Mouse (Mus musculus): ENCODE results near the gene H3f3b.
"Not testable (repeated sequence)": the region's sequence is repeated elsewhere in the genome, so short reads cannot be mapped to it uniquely, and the experiment has no call there.

The H3f3b gene

GRCm38 (mm10) chr11:116021328-116022220 lies 6.2 kb downstream of the H3f3b start:
- no peak for DNase-seq (ENCODE audit: low spot score in 2 of 2)

- DNase-seq (ENCODE audit: low spot score in 2 of 2) = no peak
Measured at GRCm38 (mm10) chr11:116020519-116020922, 7.2 kb downstream of the H3f3b start.

DNA sequence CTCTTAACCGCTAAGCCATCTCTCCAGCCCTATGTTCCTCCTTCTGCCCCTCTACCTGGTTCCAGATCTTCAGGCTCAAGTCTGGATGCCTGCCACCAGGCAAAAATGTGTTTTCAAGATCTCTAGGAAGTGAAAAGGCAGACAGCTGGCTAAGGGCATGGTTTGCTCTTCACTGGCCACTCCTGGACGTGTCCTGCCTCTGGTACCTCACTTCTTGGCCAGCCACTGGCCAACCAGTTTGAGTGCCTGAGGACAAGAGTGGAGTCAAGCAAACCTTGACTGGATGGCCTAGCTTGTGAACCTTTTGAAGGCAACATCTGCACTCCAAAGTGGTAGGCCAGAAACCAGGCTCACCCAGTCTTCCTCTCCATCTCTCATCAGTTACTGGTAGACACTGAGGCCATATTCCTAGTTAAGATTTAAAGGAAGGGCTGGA lies 7.8 kb downstream of the H3f3b start:
- DNase-seq (ENCODE audit: low spot score in 2 of 2) = no peak

GRCm38 (mm10) chr11:116019360-116019791 lies 8.4 kb downstream of the H3f3b start:
- DNase-seq (ENCODE audit: low spot score in 2 of 2) = no peak

- not testable (repeated sequence) for DNase-seq (ENCODE audit: low spot score in 2 of 2)
Measured at GRCm38 (mm10) chr11:116018867-116019266, 8.9 kb downstream of the H3f3b start.

DNA sequence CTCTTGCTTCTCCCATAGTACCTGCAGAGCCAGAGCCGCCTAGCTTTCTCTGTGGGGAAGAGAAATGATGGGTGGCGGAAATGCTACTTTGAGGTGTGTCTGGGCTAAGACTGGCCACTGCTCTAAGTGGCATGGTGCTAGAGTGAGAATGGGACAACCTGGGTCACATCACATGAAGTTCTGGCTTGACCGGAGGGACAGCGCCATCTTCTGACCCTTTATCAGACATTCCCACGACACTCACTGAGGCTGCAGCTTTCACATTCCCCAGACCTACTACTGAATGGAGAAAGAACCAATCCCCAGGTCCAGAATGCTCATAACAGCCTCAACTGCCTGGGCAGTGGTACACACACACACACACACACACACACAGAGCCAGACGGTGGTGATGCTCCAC lies 9.7 kb downstream of the H3f3b start:
- DNase-seq (ENCODE audit: low spot score in 2 of 2) = no peak

DNA sequence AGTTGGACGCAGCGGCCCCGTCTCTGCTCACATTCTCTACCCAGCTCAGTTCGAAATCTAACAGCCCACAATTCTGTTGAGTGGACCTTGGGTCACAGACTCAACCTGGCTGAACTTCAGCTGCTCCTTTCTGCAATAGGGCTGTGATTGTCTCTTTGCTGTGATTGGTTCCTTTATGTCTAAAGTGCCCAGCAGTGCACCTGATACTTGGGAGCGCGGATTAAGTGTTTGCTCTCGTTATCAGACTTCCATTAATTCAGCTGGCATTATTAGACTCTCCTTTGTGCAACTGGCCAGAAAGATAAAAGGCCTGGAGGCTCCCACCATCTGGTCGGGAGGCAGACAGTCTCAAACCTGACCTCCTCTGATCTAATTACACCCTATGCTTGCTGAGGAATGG lies 12.9 kb downstream of the H3f3b start:
- DNase-seq (ENCODE audit: low spot score in 2 of 2) = no peak

- DNase-seq (ENCODE audit: low spot score in 2 of 2) = peak; percentile 80 to 82
Measured at GRCm38 (mm10) chr11:116012262-116012947, 15.4 kb downstream of the H3f3b start, which contains the start of gene Galk1. TSS of gene Galk1 (minus strand) at chr11:116012719.

DNA sequence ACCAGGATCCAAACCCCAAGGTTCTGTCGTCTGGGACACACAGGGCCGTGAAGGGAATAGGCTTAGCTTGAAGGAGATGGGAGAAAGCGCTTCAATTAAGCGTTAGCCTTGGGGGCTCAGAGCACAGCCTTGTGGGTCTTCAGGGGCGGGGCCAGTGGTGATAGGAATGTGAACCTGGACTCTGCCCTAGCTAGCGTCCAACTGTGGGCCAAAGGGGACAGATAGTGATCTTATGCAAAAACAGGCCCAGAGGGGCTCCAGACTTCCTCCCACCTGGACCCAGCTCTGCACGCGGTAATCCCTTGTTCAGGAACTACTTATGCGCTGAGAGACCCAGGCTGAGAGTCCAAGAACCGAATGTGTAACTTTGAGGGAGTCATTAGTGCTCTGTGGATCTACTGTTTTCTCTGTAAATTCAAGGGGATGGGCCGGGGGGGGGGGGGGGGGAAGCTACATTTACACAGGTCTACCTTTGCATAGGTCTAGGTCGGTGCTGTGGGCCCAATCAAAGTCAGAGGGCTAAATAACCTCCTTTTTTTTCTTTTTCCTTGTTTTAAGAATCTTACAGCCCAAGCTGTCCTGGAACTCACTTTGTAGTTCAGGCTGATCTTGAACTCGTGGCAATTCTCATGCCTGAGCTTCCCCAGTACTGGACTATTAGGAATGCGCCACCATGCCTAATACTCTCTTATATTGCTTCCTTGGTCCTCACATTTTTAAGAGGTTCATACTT lies 16.1 kb downstream of the H3f3b start:
- DNase-seq (ENCODE audit: low spot score in 2 of 2) = no peak

DNA sequence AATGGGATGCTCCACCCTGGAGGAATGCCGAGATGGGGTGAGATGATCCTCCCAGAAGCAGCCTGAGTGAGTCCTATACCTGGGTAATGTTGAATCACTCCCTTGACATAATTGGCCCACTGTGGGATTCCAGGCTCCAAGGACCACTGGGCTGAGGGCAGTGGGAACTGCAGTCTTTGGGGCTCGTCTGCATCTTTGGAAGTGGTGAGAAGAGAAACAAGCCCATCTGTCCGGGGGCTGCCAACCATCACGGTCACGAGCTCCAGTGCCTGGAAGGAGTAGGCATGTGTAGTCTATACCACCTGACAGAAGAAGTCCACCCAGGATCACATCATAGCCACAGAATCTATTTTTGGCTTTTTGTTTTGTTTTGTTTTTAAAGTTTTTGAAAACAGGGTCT lies 16.8 kb downstream of the H3f3b start:
- no peak for DNase-seq (ENCODE audit: low spot score in 2 of 2)

DNA sequence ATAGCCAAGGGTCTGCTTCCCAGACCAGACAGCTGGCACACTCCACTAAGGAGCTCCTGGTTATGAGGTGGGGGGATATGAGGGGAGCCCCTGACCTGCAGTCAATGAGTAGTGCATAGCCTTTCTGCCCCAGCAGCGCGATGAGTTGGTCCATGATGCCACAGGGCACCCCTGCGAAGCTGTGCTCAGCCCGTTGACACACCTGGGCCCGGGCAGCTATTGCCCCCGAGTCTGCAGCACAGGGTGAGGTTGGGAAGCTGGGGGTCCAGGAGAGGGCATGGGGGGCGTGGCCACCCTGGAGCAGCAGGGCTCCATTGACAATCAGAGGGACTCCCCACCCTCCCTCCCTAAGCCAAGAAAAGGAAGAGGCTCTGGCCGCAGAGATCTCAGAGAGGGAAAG lies 17.6 kb downstream of the H3f3b start:
- DNase-seq (ENCODE audit: low spot score in 2 of 2) = no peak

- DNase-seq (ENCODE audit: low spot score in 2 of 2) = no peak
Measured at GRCm38 (mm10) chr11:116009661-116010060, 18.1 kb downstream of the H3f3b start.

DNA sequence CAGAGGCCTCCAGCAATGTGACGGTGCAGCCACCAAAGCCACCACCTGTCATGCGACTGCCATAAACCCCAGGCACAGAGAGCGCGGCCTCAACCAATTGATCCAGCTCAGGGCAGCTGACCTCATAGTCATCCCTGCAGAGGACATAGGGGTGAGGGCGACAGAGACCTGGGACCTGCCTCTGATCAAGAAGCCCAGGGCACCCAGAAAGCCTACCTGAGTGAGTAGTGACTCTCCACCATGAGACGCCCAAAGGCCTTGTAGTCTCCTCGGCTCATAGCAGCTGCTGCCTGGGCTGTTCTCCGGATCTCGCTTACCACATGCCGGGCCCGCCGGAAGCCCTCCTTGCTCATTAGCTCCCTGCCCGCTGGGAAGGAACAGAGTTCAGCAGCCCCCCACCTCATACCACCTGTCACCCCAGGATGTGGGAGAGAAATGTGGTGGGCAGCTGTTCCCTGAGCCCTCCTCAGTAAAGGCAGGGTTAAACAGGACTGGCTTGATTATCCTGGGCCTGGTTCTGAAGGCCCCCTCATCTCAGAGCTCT lies 18.9 kb downstream of the H3f3b start:
- no peak for DNase-seq (ENCODE audit: low spot score in 2 of 2)

DNA sequence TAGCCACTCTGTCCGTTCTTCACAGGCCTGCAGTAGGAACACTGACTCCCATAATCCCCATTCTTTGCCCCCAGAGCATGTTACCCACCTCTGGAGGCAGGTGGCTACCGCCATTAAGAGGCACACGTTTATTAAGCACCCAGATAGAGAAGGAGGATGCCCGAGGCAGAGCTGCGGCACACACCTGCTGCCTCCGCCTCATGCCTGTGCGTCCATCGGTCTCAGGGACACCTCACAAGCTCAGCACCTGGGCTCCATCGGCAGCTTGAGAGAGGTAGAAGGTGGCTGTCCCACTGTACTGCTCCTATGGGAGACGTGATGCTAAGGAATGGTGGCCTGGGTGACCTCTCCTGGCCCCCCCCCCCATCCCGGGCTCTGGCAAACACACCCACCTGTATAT lies 19.4 kb downstream of the H3f3b start:
- no peak for DNase-seq (ENCODE audit: low spot score in 2 of 2)

GRCm38 (mm10) chr11:116007095-116007850 lies 20.5 kb downstream of the H3f3b start:
- DNase-seq (ENCODE audit: low spot score in 2 of 2) = no peak

DNA sequence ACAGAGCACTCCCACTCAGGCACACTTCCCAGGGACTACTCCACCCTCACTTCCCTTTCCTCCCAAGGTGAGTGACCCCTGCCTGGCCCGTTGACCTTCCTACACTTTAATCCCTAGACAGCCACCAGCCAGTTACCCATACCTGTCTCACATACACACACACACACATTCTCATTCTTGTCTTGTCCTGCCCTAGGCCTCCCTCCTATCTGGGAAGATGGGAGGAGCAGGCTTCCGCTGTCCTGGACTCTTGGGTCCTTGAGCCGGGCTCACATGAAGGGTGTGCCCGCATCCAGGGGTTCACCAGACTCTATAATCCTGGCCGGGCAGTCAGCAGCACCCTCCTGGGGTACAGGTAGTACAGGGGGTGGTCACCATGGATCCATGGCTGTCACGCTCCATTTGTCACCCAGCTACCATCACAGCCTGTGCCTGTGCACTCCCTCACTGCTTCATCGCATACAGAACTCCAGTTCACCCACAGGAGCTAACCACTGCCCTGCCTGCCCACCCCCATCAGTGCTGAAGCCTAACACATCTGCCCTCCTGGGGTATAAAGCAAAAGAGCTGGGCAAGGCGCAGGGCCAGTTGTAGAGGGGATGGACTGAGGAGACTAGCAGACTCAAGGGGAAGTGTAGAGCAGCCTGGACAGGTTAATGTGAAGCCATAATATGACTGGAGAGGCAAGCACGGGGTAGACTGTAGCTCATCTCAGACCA lies 21.9 kb downstream of the H3f3b start:
- DNase-seq (ENCODE audit: low spot score in 2 of 2) = no peak

- DNase-seq (ENCODE audit: low spot score in 2 of 2) = peak in 1 of 2 experiments; percentile 66
Measured at GRCm38 (mm10) chr11:116004840-116005700, 22.7 kb downstream of the H3f3b start.

DNA sequence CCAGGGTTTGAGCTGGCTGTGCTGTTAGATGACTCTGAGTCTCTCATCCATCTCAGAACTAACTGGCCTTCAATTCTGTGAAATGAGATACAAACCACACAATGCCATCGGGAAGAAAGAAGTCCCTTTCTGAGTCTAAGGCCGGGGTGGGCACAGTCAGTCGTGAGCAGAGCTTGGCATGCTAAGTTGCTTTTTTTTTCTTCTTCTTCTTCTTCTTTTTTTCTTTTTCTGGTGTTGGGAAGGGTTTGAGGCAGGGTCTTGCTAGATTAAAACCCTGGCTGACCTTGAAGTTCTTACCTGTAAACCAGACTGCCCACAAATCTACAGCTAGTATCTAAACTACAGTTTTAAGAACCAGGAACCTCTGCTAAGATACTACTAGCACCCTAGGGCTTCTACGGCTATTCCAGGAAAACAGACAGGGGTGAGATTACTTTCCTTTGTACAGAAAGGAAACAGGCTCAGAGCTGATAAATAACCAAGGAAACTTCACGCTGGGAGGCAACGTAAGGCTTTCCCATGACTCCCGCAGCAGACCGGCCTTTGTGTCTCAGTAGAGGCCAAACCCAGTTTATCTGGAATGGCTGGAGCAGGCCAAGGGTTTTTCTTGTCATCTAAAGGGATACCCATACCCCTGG lies 23.5 kb downstream of the H3f3b start:
- DNase-seq (ENCODE audit: low spot score in 2 of 2) = no peak

DNA sequence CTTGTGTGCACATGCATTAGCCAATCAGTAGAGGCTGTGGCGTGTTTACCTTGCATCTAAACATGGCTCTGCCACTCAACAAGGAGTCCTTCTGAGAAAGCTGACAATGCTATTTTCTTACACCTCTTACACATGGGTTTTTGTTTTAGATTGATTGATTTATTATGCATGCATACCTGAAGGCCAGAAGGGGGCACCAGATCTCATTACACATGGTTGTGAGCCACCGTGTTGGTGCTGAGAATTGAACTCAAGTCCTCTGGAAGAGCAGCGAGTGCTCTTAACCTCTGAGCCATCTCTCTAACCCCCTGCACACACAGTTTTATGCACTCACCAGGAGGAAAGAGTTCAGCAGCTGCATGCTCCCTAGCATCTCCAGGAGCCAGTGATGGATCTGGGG lies 24.9 kb downstream of the H3f3b start:
- no peak for DNase-seq (ENCODE audit: low spot score in 2 of 2)
